Mouse (Mus musculus) kidney, embryonic 15.5 days (tissue): Measurements from ENCODE around the gene Brcc3. TPM values are rescaled to one million over a fixed set of nuclear protein-coding genes. Genes with fewer than 3 reads are reported as not detected.
A peak's percentile ranks its signal among the peaks of the same experiment; 100 is the strongest.

Source experiments
- ATAC-seq: fragments of 200-750 bp; cut with Nextera tagmentation; replicated peaks from 2 replicates; pipeline ENCODE4 v1.8.0; 2017; ENCODE audit warnings: moderate TSS enrichment; ENCODE audit not compliant: low FRiP score
- H3K27ac ChIP-seq: fragments of 300-500 bp; sonication (generic); 2 replicates; pipeline ENCODE4 v1.5.1; 2015; ENCODE audit warnings: mild to moderate bottlenecking, inconsistent platforms
- H3K27me3 ChIP-seq: fragments of 300-500 bp; sonication (generic); 2 replicates; pipeline ENCODE4 v1.6.1; 2015; ENCODE audit warnings: inconsistent platforms
- H3K36me3 ChIP-seq: fragments of 300-500 bp; sonication (generic); 2 replicates; pipeline ENCODE4 v1.6.1; 2015; ENCODE audit warnings: inconsistent platforms
- H3K4me1 ChIP-seq: fragments of 300-500 bp; sonication (generic); 2 replicates; pipeline ENCODE4 v1.6.1; 2015; ENCODE audit warnings: inconsistent platforms
- H3K4me2 ChIP-seq: fragments of 300-500 bp; sonication (generic); 2 replicates; pipeline ENCODE4 v1.6.1; 2015; ENCODE audit warnings: moderate library complexity, mild to moderate bottlenecking, inconsistent platforms
- H3K4me3 ChIP-seq: fragments of 300-500 bp; sonication (generic); replicated peaks from 2 replicates; pipeline ENCODE4 v1.5.1; 2015; ENCODE audit warnings: mild to moderate bottlenecking, inconsistent platforms
- H3K9ac ChIP-seq: fragments of 300-500 bp; sonication (generic); 2 replicates; pipeline ENCODE4 v1.6.1; 2015; ENCODE audit warnings: mild to moderate bottlenecking, inconsistent platforms
- H3K9me3 ChIP-seq: fragments of 300-500 bp; sonication (generic); replicated peaks from 2 replicates; pipeline ENCODE4 v1.6.1; 2016; ENCODE audit warnings: inconsistent platforms
- WGBS: fragments of 180-500 bp; shearing (Covaris S2); methylation state at CpG from one replicate; pipeline ENCODE4 v1.1.7; 2015; ENCODE audit warnings: mixed read lengths; 5-methylcytosine and 5-hydroxymethylcytosine counted together
- polyA plus RNA-seq: library from polyadenylated mRNA; unstranded; fragments of >200 nt; fragmentation: Nextera tagmentation; extraction: Ambion mirVana; gene quantifications from 2 replicates; pipeline ENCODE4 v1.2.1, GENCODE M21; 2015

The Brcc3 gene
- 69.2 and 71.0 TPM in 2 replicates for polyA plus RNA-seq

- Histone ChIP-seq H3K4me3 (peak within 1 kb of the TSS; percentile 58), H3K36me3 (0 out of 2 replicates have a peak, but pooled peaks cover 3% of the 10 kb centered on the region), H3K4me1 (no peaks in the 10 kb centered on the region), H3K27ac (peak within 1 kb of the TSS; percentile 91), H3K9me3 (no peaks in the 10 kb centered on the region), H3K9ac (peak within 1 kb of the TSS; percentile 52), H3K4me2 (peak within 1 kb of the TSS; percentile 51), H3K27me3 (no peaks in the 10 kb centered on the region)
- peak; percentile 99 for ATAC-seq
- WGBS: 19% methylated on average over 52 of the region's 52 CpGs
Measured at GRCm38 (mm10) chrX:75415936-75416785, at the start of gene Brcc3, which contains the start of the genes Cmc4 and Mtcp1. Brcc3 (plus strand) TSS chrX:75416628. Cmc4 (minus strand) TSS chrX:75416584. Mtcp1 (minus strand) TSS chrX:75416588.

GRCm38 (mm10) chrX:75370197-75370596 is 46.2 kb upstream of the Brcc3 start:
- H3K9ac ChIP-seq: no peak overlapping the region
- no peak overlapping the region for H3K4me2 ChIP-seq
- no peak for ATAC-seq
- no peaks in the 10 kb centered on the region for H3K36me3 ChIP-seq
- no peaks in the 10 kb centered on the region for H3K27me3 ChIP-seq
- H3K4me1 ChIP-seq: no peaks in the 10 kb centered on the region
- no peak overlapping the region for H3K4me3 ChIP-seq
- no peaks in the 10 kb centered on the region for H3K9me3 ChIP-seq
- no peak overlapping the region for H3K27ac ChIP-seq

- Histone ChIP-seq H3K36me3 (no peaks in the 10 kb centered on the region), H3K4me3 (no peak overlapping the region), H3K9me3 (no peaks in the 10 kb centered on the region), H3K27ac (no peak overlapping the region), H3K4me1 (no peaks in the 10 kb centered on the region), H3K9ac (no peak overlapping the region), H3K27me3 (no peaks in the 10 kb centered on the region), H3K4me2 (no peak overlapping the region)
- 60% methylated on average over 2 of the region's 2 CpGs for whole genome bisulfite sequencing
- ATAC-seq: no peak
Measured at GRCm38 (mm10) chrX:75372666-75373425, 43.6 kb upstream of the Brcc3 start.

DNA sequence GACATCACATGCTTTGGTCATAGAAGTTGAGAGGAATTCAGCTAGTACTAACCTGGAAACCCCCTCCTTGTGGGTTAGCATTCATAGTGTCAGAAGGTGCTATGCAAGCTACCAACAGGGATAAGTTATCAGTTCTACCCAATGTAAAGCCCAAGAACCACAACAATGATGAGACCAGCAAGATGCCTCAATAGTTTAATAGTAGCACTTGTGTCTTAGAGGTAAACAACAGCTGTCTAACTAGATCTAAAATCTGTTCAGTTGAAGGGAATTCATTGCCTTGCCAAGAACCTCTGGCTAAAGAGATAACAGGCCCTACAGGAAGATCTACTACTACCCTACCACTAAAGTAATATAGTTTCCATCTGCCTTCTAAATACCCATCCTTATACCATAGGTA is 39.6 kb upstream of the Brcc3 start:
- no peaks in the 10 kb centered on the region for H3K27me3 ChIP-seq
- H3K36me3 ChIP-seq: no peaks in the 10 kb centered on the region
- no peak for ATAC-seq
- no peak overlapping the region for H3K27ac ChIP-seq
- no peaks in the 10 kb centered on the region for H3K4me1 ChIP-seq
- H3K4me2 ChIP-seq: no peak overlapping the region
- H3K9me3 ChIP-seq: no peaks in the 10 kb centered on the region
- H3K4me3 ChIP-seq: no peak overlapping the region
- H3K9ac ChIP-seq: no peak overlapping the region

DNA sequence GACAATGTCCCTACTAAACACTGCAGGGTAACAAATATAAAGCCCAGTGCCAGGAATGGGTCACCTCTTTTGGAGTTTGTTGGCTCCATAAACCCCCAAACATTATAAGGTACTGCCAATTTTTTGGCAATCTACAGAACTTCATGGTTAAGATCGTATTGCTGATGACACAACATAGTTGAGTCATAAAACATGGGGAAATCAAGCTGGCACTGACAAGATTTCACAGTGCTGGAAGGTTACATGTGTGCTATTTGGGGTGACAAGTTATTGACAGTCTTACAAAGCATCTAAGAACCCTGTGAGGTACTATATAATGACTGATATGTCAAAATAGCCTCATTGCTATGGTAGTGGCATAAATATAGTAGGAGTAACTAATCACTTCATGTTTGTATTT is 35.3 kb upstream of the Brcc3 start:
- no peaks in the 10 kb centered on the region for H3K27me3 ChIP-seq
- no peak overlapping the region for H3K9ac ChIP-seq
- H3K27ac ChIP-seq: no peak overlapping the region
- no peaks in the 10 kb centered on the region for H3K36me3 ChIP-seq
- H3K4me1 ChIP-seq: no peaks in the 10 kb centered on the region
- 82% methylated on average over 1 of the region's 1 CpGs for WGBS
- H3K9me3 ChIP-seq: no peaks in the 10 kb centered on the region
- H3K4me3 ChIP-seq: no peak overlapping the region
- ATAC-seq: no peak
- no peak overlapping the region for H3K4me2 ChIP-seq

DNA sequence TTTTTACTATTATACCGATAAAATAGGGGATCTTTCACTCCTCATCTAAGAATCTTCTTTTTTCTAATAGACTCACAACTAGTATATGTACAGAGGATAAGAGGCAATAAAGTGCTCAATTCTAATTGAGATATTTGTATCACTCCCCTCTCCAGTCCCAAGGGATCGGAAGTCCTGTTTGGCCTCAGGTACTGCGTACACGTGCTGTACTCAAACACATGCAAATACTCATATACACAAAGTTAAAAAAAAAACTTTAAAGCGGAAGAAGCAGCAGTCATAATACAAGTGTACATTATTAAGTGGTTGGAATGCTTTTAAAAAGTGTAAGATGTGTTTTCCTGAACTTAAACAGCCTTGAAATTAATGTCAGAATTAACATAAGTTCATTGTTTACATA is 34.7 kb upstream of the Brcc3 start:
- H3K9ac ChIP-seq: no peak overlapping the region
- H3K9me3 ChIP-seq: no peaks in the 10 kb centered on the region
- peak overlapping the region; percentile 86; the same call in 1 of the 2 replicates for H3K27ac ChIP-seq
- no peaks in the 10 kb centered on the region for H3K36me3 ChIP-seq
- WGBS: 57% methylated on average over 5 of the region's 5 CpGs
- H3K4me2 ChIP-seq: peak overlapping the region; percentile 51
- H3K27me3 ChIP-seq: no peaks in the 10 kb centered on the region
- H3K4me3 ChIP-seq: peak overlapping the region; percentile 55
- H3K4me1 ChIP-seq: no peaks in the 10 kb centered on the region
- ATAC-seq: no peak

DNA sequence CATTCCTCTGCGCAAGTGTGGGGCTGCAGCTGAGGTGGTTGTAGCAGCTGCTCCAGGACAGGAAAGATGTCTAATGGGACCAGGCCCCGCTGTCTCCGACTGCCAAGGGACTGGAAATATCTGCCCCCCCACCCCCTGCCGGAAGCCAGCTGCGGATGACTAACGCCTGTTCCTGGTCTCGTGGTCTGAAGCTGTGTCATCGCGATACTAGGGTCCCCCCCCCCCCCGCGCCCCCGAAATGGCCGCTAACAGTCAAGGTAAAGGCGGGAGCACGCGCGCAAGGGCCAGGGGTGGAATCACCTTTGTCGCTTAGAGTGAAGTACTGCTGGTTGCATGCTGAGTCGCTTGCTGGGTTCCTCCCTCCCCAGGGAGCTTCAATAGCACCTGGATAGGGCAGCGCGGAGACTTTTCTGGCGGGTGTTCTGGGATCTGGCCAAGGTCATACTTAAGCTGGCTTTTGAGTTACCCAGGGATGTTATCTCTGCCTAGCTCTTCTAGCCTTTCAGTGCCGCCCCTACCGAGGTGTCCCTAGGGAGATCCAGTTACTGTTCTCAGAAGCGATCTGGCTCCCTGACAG is 34.1 kb upstream of the Brcc3 start, which contains the start of the genes Fundc2 and F8:
TSS of gene Fundc2 (plus strand) at position 205 of the 577 bp plus-strand sequence.
TSS of gene F8 (minus strand) at position 421 of the 577 bp plus-strand sequence.
- WGBS: 18% methylated on average over 15 of the region's 25 CpGs
- Histone ChIP-seq H3K27ac (peak within 1 kb of the TSS; percentile 86), H3K9me3 (no peaks in the 10 kb centered on the region), H3K4me1 (no peaks in the 10 kb centered on the region), H3K9ac (peak within 1 kb of the TSS; percentile 44; the same call in 1 of the 2 replicates), H3K36me3 (no peaks in the 10 kb centered on the region), H3K4me2 (peak within 1 kb of the TSS; percentile 51), H3K27me3 (no peaks in the 10 kb centered on the region), H3K4me3 (peak within 1 kb of the TSS; percentile 55)
- peak; percentile 96 for ATAC-seq

- Histone ChIP-seq H3K27ac (no peak overlapping the region), H3K9ac (no peak overlapping the region), H3K4me1 (no peaks in the 10 kb centered on the region), H3K27me3 (no peaks in the 10 kb centered on the region), H3K4me3 (no peak overlapping the region), H3K9me3 (no peaks in the 10 kb centered on the region), H3K36me3 (peaks cover 11% of the 10 kb centered on the region; the same call in 1 of the 2 replicates), H3K4me2 (no peak overlapping the region)
- ATAC-seq: no peak
- 89% methylated on average over 1 of the region's 1 CpGs for WGBS
Measured at GRCm38 (mm10) chrX:75399471-75399870, 17.0 kb upstream of the Brcc3 start.

DNA sequence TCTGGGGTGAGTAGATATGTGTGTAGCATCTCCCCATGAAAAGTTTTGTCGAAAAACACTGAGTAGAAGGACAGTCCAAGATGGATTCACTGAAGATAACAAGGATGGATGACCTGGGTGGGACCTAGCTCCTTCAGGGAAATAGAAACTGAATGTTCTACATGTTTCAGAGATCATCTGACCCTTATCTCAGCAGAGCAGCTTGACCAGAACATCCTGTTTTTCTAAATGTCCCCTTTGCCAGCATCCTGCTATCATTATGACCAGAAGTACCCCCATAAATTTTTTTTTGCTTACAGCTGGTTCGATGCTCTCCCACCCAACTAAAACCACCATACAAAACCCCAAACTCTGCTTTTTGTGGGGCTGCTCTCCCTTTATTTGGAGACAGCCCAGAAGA is 13.8 kb upstream of the Brcc3 start:
- Histone ChIP-seq H3K4me3 (no peak overlapping the region), H3K4me1 (no peaks in the 10 kb centered on the region), H3K27me3 (no peaks in the 10 kb centered on the region), H3K9ac (no peak overlapping the region), H3K27ac (no peak overlapping the region), H3K9me3 (no peaks in the 10 kb centered on the region), H3K36me3 (0 out of 2 replicates have a peak, but pooled peaks cover 6% of the 10 kb centered on the region), H3K4me2 (no peak overlapping the region)
- ATAC-seq: no peak
- WGBS: 62% methylated on average over 2 of the region's 2 CpGs

GRCm38 (mm10) chrX:75403350-75403749 is 13.1 kb upstream of the Brcc3 start:
- no peaks in the 10 kb centered on the region for H3K27me3 ChIP-seq
- no peak overlapping the region for H3K4me2 ChIP-seq
- H3K4me3 ChIP-seq: no peak overlapping the region
- no peak for ATAC-seq
- no peak overlapping the region for H3K9ac ChIP-seq
- H3K4me1 ChIP-seq: no peaks in the 10 kb centered on the region
- H3K9me3 ChIP-seq: no peaks in the 10 kb centered on the region
- H3K27ac ChIP-seq: no peak overlapping the region
- 0 out of 2 replicates have a peak, but pooled peaks cover 6% of the 10 kb centered on the region for H3K36me3 ChIP-seq

- 86% methylated on average over 1 of the region's 1 CpGs for WGBS
- Histone ChIP-seq H3K4me2 (no peak overlapping the region), H3K9me3 (no peaks in the 10 kb centered on the region), H3K36me3 (no peaks in the 10 kb centered on the region), H3K4me3 (no peak overlapping the region), H3K27me3 (no peaks in the 10 kb centered on the region), H3K4me1 (no peaks in the 10 kb centered on the region), H3K9ac (no peak overlapping the region), H3K27ac (no peak overlapping the region)
- ATAC-seq: no peak
Measured at GRCm38 (mm10) chrX:75409711-75410110, 6.7 kb upstream of the Brcc3 start.

DNA sequence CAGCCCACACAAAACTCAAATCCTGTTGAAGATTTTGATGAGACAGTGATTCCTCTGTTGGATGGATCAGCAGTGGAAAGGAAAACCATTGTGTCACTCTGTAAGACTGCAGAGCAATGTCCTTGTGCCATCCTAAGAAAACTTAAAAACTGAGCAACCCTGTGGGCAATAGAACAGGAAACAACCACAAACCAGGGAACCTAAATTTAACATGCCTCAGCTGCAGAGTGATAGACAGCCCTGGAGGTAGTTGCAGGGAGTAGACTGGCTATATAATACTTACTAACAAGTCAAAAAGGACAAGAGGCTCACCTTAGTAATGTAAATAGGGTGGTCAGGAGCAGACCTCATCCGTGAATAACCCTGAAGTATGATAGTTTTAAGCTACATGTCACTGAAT is 38.2 kb downstream of the Brcc3 start:
- H3K27ac ChIP-seq: no peak overlapping the region
- no peak overlapping the region for H3K9ac ChIP-seq
- H3K27me3 ChIP-seq: no peaks in the 10 kb centered on the region
- peaks cover 50% of the 10 kb centered on the region for H3K36me3 ChIP-seq
- no peak overlapping the region for H3K4me3 ChIP-seq
- 83% methylated on average over 1 of the region's 1 CpGs for WGBS
- no peaks in the 10 kb centered on the region; the same call in 1 of the 2 replicates for H3K9me3 ChIP-seq
- H3K4me1 ChIP-seq: no peaks in the 10 kb centered on the region
- H3K4me2 ChIP-seq: no peak overlapping the region
- no peak for ATAC-seq
